Mouse (Mus musculus): ENCODE data around the gene Sugt1.

Gene Sugt1

GRCm38 (mm10) chr14:79587139-79587851 lies at the start of gene Sugt1:
Gene Sugt1, plus strand, starts transcription at chr14:79587691.
- DNase-seq (ENCODE audit: extremely low spot score, low read depth, low spot score), result peak; percentile 83

GRCm38 (mm10) chr14:79537921-79538320 lies 49.6 kb upstream of the Sugt1 start:
- no peak for DNase-seq (ENCODE audit: extremely low spot score, low read depth, low spot score)

- DNase-seq (ENCODE audit: extremely low spot score, low read depth, low spot score), result no peak
Observed at GRCm38 (mm10) chr14:79541606-79542005, 45.9 kb upstream of the Sugt1 start.

- DNase-seq (ENCODE audit: extremely low spot score, low read depth, low spot score), result no peak
Observed at GRCm38 (mm10) chr14:79549343-79549742, 38.1 kb upstream of the Sugt1 start.

- DNase-seq (ENCODE audit: extremely low spot score, low read depth, low spot score), result no peak
Observed at GRCm38 (mm10) chr14:79551929-79552328, 35.6 kb upstream of the Sugt1 start.

GRCm38 (mm10) chr14:79552854-79553253 lies 34.6 kb upstream of the Sugt1 start:
- DNase-seq (ENCODE audit: extremely low spot score, low read depth, low spot score), result no peak

GRCm38 (mm10) chr14:79557796-79558195 lies 29.7 kb upstream of the Sugt1 start:
- no peak for DNase-seq (ENCODE audit: extremely low spot score, low read depth, low spot score)

- no peak for DNase-seq (ENCODE audit: extremely low spot score, low read depth, low spot score)
Observed at GRCm38 (mm10) chr14:79562745-79563144, 24.7 kb upstream of the Sugt1 start.

GRCm38 (mm10) chr14:79564784-79565183 lies 22.7 kb upstream of the Sugt1 start:
- DNase-seq (ENCODE audit: extremely low spot score, low read depth, low spot score), result no peak

GRCm38 (mm10) chr14:79573482-79574191 lies 13.9 kb upstream of the Sugt1 start:
- DNase-seq (ENCODE audit: extremely low spot score, low read depth, low spot score), result no peak

- no peak for DNase-seq (ENCODE audit: extremely low spot score, low read depth, low spot score)
Observed at GRCm38 (mm10) chr14:79574361-79574760, 13.1 kb upstream of the Sugt1 start.

- DNase-seq (ENCODE audit: extremely low spot score, low read depth, low spot score), result no peak
Observed at GRCm38 (mm10) chr14:79583526-79584245, 3.8 kb upstream of the Sugt1 start.

- DNase-seq (ENCODE audit: extremely low spot score, low read depth, low spot score), result no peak
Observed at GRCm38 (mm10) chr14:79586499-79587138, 872 bp upstream of the Sugt1 start.

- no peak for DNase-seq (ENCODE audit: extremely low spot score, low read depth, low spot score)
Observed at GRCm38 (mm10) chr14:79587852-79588229, 350 bp downstream of the Sugt1 start.

- no peak for DNase-seq (ENCODE audit: extremely low spot score, low read depth, low spot score)
Observed at GRCm38 (mm10) chr14:79588534-79588951, 1.1 kb downstream of the Sugt1 start.

GRCm38 (mm10) chr14:79589401-79589800 lies 1.9 kb downstream of the Sugt1 start:
- DNase-seq (ENCODE audit: extremely low spot score, low read depth, low spot score), result no peak

GRCm38 (mm10) chr14:79590916-79591315 lies 3.4 kb downstream of the Sugt1 start:
- no peak for DNase-seq (ENCODE audit: extremely low spot score, low read depth, low spot score)

GRCm38 (mm10) chr14:79591611-79592010 lies 4.1 kb downstream of the Sugt1 start:
- no peak for DNase-seq (ENCODE audit: extremely low spot score, low read depth, low spot score)

- no peak for DNase-seq (ENCODE audit: extremely low spot score, low read depth, low spot score)
Observed at GRCm38 (mm10) chr14:79594069-79594468, 6.6 kb downstream of the Sugt1 start.

GRCm38 (mm10) chr14:79596602-79597001 lies 9.1 kb downstream of the Sugt1 start:
- no peak for DNase-seq (ENCODE audit: extremely low spot score, low read depth, low spot score)

GRCm38 (mm10) chr14:79605881-79606280 lies 18.4 kb downstream of the Sugt1 start:
- no peak for DNase-seq (ENCODE audit: extremely low spot score, low read depth, low spot score)

All from hindlimb bud, embryonic 11.5 days (tissue).